Mouse (Mus musculus): ENCODE results near the gene Zdhhc18. TPM values are rescaled to one million over a fixed set of nuclear protein-coding genes. Genes with fewer than 3 reads are reported as not detected.

Gene Zdhhc18
- total and polyA plus RNA-seq, 2 experiments from 2014 or later, result 1.7 to 11.4 TPM

DNA sequence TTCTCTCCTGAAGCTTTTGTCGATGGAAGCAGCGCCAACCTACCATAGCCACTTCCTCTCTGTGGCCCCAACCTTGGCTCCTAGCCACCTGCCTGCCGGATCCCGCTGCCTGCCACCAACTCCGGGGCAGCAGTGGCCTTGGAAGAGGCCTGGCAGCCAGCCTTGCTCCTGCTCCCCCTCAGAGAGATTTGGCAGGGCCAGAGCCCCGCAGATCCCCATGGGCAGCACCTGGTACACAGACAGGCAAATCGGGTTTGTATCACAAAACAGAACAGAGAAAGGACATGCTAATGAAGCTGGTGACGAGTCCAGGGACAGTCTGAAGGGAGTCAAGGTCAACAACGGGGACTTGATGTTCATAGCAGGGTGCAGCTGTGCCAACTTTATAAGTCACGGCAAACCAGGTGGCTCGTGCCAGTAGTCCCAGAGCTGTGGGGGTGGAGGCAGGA is 86.8 kb downstream of the Zdhhc18 start:
- H3K4me2 ChIP-seq (ENCODE audit: low read depth, low read length), result no peak overlapping the region
- DNase-seq (ENCODE audit: low spot score) (peak; percentile 73), ATAC-seq (ENCODE audit: insufficient read depth, low read depth) (peak; percentile 88)
- H3K36me3 ChIP-seq (replicated peaks; ENCODE audit: control insufficient read depth, insufficient read depth, low read length), result no peaks in the 10 kb centered on the region
- no peaks in the 10 kb centered on the region for H3K27me3 ChIP-seq (ENCODE audit: control insufficient read depth, insufficient read depth, low read length)
- H3K4me1 ChIP-seq (ENCODE audit: control insufficient read depth, insufficient read depth), result no peaks in the 10 kb centered on the region
- H3K4me3 ChIP-seq (ENCODE audit: low read depth, low read length), result no peak overlapping the region
- H3K9me3 ChIP-seq (replicated peaks; ENCODE audit: control insufficient read depth, low read length), result no peaks in the 10 kb centered on the region
- peak; percentile 59 for TF ChIP-seq EP300 (IDR thresholded peaks at IDR 0.05; ENCODE audit: low read depth)
- no peak for TF ChIP-seq CTCF (IDR thresholded peaks at IDR 0.05; ENCODE audit: low read depth)
- WGBS, result 32% methylated on average over 11 of the region's 11 CpGs
- H3K27ac ChIP-seq (ENCODE audit: low read depth), result peak overlapping the region; percentile 88
- H3K9ac ChIP-seq (replicated peaks; ENCODE audit: low read depth, low read length), result no peak overlapping the region

DNA sequence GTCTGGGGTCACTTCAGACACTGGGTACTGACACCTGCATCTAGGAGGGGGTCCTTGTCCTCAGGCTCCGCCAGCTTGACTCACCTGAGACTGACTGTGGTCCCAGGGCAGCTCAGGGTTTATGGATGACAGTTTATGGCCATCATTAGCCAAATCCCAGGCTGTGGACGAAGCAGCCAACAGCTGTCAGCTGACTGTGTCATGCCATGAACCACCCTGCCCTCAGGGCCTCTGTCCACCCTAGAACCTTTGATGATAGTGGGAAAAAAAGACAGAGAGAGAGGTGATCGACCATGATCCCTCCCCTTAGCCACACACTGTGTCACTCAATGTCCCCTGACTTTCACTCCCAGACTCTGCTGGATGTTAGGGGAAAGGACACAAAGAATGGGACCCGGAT is 88.3 kb downstream of the Zdhhc18 start:
- H3K4me2 ChIP-seq (ENCODE audit: low read depth, low read length), result no peak overlapping the region
- H3K27me3 ChIP-seq (ENCODE audit: control insufficient read depth, insufficient read depth, low read length), result no peaks in the 10 kb centered on the region
- H3K9me3 ChIP-seq (replicated peaks; ENCODE audit: control insufficient read depth, low read length), result no peaks in the 10 kb centered on the region
- 81% methylated on average over 4 of the region's 4 CpGs for WGBS
- DNase-seq (ENCODE audit: low spot score), result no peak
- TF ChIP-seq EP300 (IDR thresholded peaks at IDR 0.05; ENCODE audit: low read depth) (no peak), CTCF (IDR thresholded peaks at IDR 0.05; ENCODE audit: low read depth) (no peak)
- H3K4me1 ChIP-seq (ENCODE audit: control insufficient read depth, insufficient read depth), result no peaks in the 10 kb centered on the region
- ATAC-seq (ENCODE audit: insufficient read depth, low read depth), result no peak
- H3K4me3 ChIP-seq (ENCODE audit: low read depth, low read length), result no peak overlapping the region
- no peak overlapping the region for H3K9ac ChIP-seq (replicated peaks; ENCODE audit: low read depth, low read length)
- 0 out of 2 replicates have a peak, but pooled peaks cover under 1% of the 10 kb centered on the region for H3K36me3 ChIP-seq (replicated peaks; ENCODE audit: control insufficient read depth, insufficient read depth, low read length)
- no peak overlapping the region for H3K27ac ChIP-seq (ENCODE audit: low read depth)

DNA sequence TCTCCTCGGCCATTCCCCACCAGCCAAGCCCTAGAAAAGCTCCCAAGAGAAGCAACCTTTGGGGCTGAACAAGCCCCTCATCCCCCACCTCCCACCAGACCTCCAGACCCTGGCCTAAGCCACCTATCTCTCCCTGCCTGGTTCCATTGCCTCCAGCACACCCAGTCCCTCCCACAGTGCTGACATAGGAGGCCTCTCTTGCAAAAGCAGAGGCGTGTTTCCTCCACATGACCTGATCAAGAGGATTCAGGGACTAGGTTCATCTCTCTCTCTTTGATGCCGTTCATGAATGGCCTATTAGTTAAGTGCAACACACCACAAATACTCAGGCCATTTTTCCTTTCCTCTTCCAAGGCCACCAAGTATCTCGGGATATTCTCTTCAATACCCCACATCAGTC is 90.1 kb downstream of the Zdhhc18 start:
- Histone ChIP-seq H3K36me3 (replicated peaks; ENCODE audit: control insufficient read depth, insufficient read depth, low read length) (0 out of 2 replicates have a peak, but pooled peaks cover 3% of the 10 kb centered on the region), H3K4me3 (ENCODE audit: low read depth, low read length) (no peak overlapping the region), H3K27me3 (ENCODE audit: control insufficient read depth, insufficient read depth, low read length) (no peaks in the 10 kb centered on the region), H3K9ac (replicated peaks; ENCODE audit: low read depth, low read length) (no peak overlapping the region), H3K9me3 (replicated peaks; ENCODE audit: control insufficient read depth, low read length) (no peaks in the 10 kb centered on the region), H3K27ac (ENCODE audit: low read depth) (no peak overlapping the region), H3K4me2 (ENCODE audit: low read depth, low read length) (no peak overlapping the region), H3K4me1 (ENCODE audit: control insufficient read depth, insufficient read depth) (no peaks in the 10 kb centered on the region)
- WGBS, result 66% methylated on average over 4 of the region's 4 CpGs
- ATAC-seq (ENCODE audit: insufficient read depth, low read depth), result no peak
- TF ChIP-seq CTCF (IDR thresholded peaks at IDR 0.05; ENCODE audit: low read depth) (no peak), EP300 (IDR thresholded peaks at IDR 0.05; ENCODE audit: low read depth) (no peak)
- no peak for DNase-seq (ENCODE audit: low spot score)

DNA sequence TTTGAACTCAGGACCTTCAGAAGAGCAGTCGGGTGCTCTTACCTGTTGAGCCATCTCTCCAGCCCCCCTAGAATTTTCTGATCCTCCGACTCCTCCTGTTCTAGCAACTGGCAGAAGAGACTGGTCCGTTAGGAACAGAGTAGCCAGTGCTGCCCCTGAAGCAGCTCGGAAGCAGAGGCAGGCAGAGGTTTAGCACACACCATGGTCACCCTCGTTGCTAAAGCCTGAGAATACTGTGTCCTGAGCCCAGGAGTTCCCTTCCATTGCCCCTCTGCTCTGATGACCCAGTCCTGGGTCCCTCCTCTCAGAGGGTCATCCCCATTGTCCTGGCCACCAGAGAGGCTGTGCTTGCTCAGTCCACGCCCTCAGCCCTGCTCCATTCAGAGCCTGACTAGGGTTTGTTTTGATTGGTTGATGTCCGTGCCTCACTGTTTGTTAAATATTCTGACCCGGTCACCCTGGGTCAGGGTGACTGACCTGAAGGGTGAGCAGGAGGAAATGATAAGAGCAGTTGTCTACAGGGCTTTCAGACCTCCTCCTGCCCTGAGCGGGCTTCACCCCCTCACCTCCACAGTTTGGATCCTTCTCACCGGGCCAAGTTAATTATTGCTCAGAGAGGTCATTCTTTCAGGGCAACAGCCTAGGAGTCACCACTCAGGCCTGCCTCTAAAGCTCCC is 92.8 kb downstream of the Zdhhc18 start:
- H3K4me2 ChIP-seq (ENCODE audit: low read depth, low read length), result no peak overlapping the region
- TF ChIP-seq EP300 (IDR thresholded peaks at IDR 0.05; ENCODE audit: low read depth) (no peak), CTCF (IDR thresholded peaks at IDR 0.05; ENCODE audit: low read depth) (no peak)
- WGBS, result 51% methylated on average over 10 of the region's 10 CpGs
- ATAC-seq (ENCODE audit: insufficient read depth, low read depth), result no peak
- H3K27me3 ChIP-seq (ENCODE audit: control insufficient read depth, insufficient read depth, low read length), result no peaks in the 10 kb centered on the region
- no peak for DNase-seq (ENCODE audit: low spot score)
- 0 out of 2 replicates have a peak, but pooled peaks cover 3% of the 10 kb centered on the region for H3K36me3 ChIP-seq (replicated peaks; ENCODE audit: control insufficient read depth, insufficient read depth, low read length)
- H3K4me3 ChIP-seq (ENCODE audit: low read depth, low read length), result no peak overlapping the region
- H3K9me3 ChIP-seq (replicated peaks; ENCODE audit: control insufficient read depth, low read length), result no peaks in the 10 kb centered on the region
- H3K9ac ChIP-seq (replicated peaks; ENCODE audit: low read depth, low read length), result no peak overlapping the region
- H3K4me1 ChIP-seq (ENCODE audit: control insufficient read depth, insufficient read depth), result 0 out of 2 replicates have a peak, but pooled peaks cover 5% of the 10 kb centered on the region
- H3K27ac ChIP-seq (ENCODE audit: low read depth), result no peak overlapping the region

Small RNAs within 50 kb of the gene (microRNA-seq; reads per million reads assigned to microRNA genes)
- not detected for gene Gm23158

Other genes with a start within 250 kb of the Zdhhc18 start
- 33.3 and 48.2 TPM in 2 replicates for gene Tent5b, start 170.0 kb downstream of the Zdhhc18 start, total RNA-seq (2014; rRNA removed; ENCODE audit: low replicate concordance)
- gene Tent5b, start 170.0 kb downstream of the Zdhhc18 start, polyA plus RNA-seq (2015; fragmentation: Nextera tagmentation; extraction: Ambion mirVana), result 0.78 and 1.4 TPM in 2 replicates
- gene Trnp1, start 151.6 kb downstream of the Zdhhc18 start, total RNA-seq (2014; rRNA removed; ENCODE audit: low replicate concordance), result 4.1 and 9.8 TPM in 2 replicates
- gene Trnp1, start 151.6 kb downstream of the Zdhhc18 start, polyA plus RNA-seq (2015; fragmentation: Nextera tagmentation; extraction: Ambion mirVana), result 1.8 and 2.7 TPM in 2 replicates
- not detected in 2 replicates for gene Kdf1, start 131.2 kb downstream of the Zdhhc18 start, total RNA-seq (2014; rRNA removed; ENCODE audit: low replicate concordance)
- 0.16 and 0.30 TPM in 2 replicates for gene Kdf1, start 131.2 kb downstream of the Zdhhc18 start, polyA plus RNA-seq (2015; fragmentation: Nextera tagmentation; extraction: Ambion mirVana)
- gene Nudc, start 104.2 kb downstream of the Zdhhc18 start, total RNA-seq (2014; rRNA removed; ENCODE audit: low replicate concordance), result 29.2 and 42.1 TPM in 2 replicates
- gene Nudc, start 104.2 kb downstream of the Zdhhc18 start, polyA plus RNA-seq (2015; fragmentation: Nextera tagmentation; extraction: Ambion mirVana), result 146 and 152 TPM in 2 replicates
- 11.1 and 36.4 TPM in 2 replicates for gene Nr0b2, start 96.8 kb downstream of the Zdhhc18 start, total RNA-seq (2014; rRNA removed; ENCODE audit: low replicate concordance)
- 30.8 and 32.2 TPM in 2 replicates for gene Nr0b2, start 96.8 kb downstream of the Zdhhc18 start, polyA plus RNA-seq (2015; fragmentation: Nextera tagmentation; extraction: Ambion mirVana)
- gene Gpatch3, start 75.4 kb downstream of the Zdhhc18 start, total RNA-seq (2014; rRNA removed; ENCODE audit: low replicate concordance), result 8.2 and 9.4 TPM in 2 replicates
- gene Gpatch3, start 75.4 kb downstream of the Zdhhc18 start, polyA plus RNA-seq (2015; fragmentation: Nextera tagmentation; extraction: Ambion mirVana), result 3.5 and 3.6 TPM in 2 replicates
- gene Gpn2, start 65.8 kb downstream of the Zdhhc18 start, total RNA-seq (2014; rRNA removed; ENCODE audit: low replicate concordance), result 8.9 and 17.2 TPM in 2 replicates
- gene Gpn2, start 65.8 kb downstream of the Zdhhc18 start, polyA plus RNA-seq (2015; fragmentation: Nextera tagmentation; extraction: Ambion mirVana), result 8.6 and 8.8 TPM in 2 replicates
- 2.6 and 6.8 TPM in 2 replicates for gene Sfn, start 48.0 kb downstream of the Zdhhc18 start, total RNA-seq (2014; rRNA removed; ENCODE audit: low replicate concordance)
- gene Sfn, start 48.0 kb downstream of the Zdhhc18 start, polyA plus RNA-seq (2015; fragmentation: Nextera tagmentation; extraction: Ambion mirVana), result 0.18 and 0.37 TPM in 2 replicates
- 8.7 and 13.7 TPM in 2 replicates for gene Pigv, start 22.5 kb upstream of the Zdhhc18 start, total RNA-seq (2014; rRNA removed; ENCODE audit: low replicate concordance)
- 12.9 and 13.5 TPM in 2 replicates for gene Pigv, start 22.5 kb upstream of the Zdhhc18 start, polyA plus RNA-seq (2015; fragmentation: Nextera tagmentation; extraction: Ambion mirVana)
- 27.9 and 33.3 TPM in 2 replicates for gene Arid1a, start 106.6 kb upstream of the Zdhhc18 start, total RNA-seq (2014; rRNA removed; ENCODE audit: low replicate concordance)
- 9.7 and 10.1 TPM in 2 replicates for gene Arid1a, start 106.6 kb upstream of the Zdhhc18 start, polyA plus RNA-seq (2015; fragmentation: Nextera tagmentation; extraction: Ambion mirVana)
- 8.0 and 16.9 TPM in 2 replicates for gene Rps6ka1, start 237.6 kb upstream of the Zdhhc18 start, total RNA-seq (2014; rRNA removed; ENCODE audit: low replicate concordance)
- 5.9 and 6.8 TPM in 2 replicates for gene Rps6ka1, start 237.6 kb upstream of the Zdhhc18 start, polyA plus RNA-seq (2015; fragmentation: Nextera tagmentation; extraction: Ambion mirVana)